Mouse (Mus musculus): Measurements from ENCODE around the gene Gpbp1. TPM values are rescaled to one million over a fixed set of nuclear protein-coding genes. Genes with fewer than 3 reads are reported as not detected.

The Gpbp1 gene
- polyA plus RNA-seq, 1 experiment from 2014 or later: 131 TPM

- 0 out of 2 replicates have a peak, but pooled peaks cover 7% of the 10 kb centered on the region for H3K27me3 ChIP-seq (ENCODE audit: control insufficient read depth, insufficient read depth, low read length)
- peak overlapping the region; percentile 96 for H3K27ac ChIP-seq (replicated peaks; ENCODE audit: low read depth, low read length)
- no peaks in the 10 kb centered on the region for H3K9me3 ChIP-seq (ENCODE audit: control insufficient read depth, low read length)
- peak; percentile 63 for DNase-seq (ENCODE audit: low spot score)
- peak overlapping the region; percentile 73 for H3K4me2 ChIP-seq (ENCODE audit: low read depth, severe bottlenecking)
- WGBS: under 1% methylated on average over 68 of the region's 98 CpGs
- H3K36me3 ChIP-seq (ENCODE audit: control insufficient read depth, insufficient read depth, low read length): no peaks in the 10 kb centered on the region
- peak overlapping the region; percentile 91 for H3K4me3 ChIP-seq (ENCODE audit: low read depth, low read length)
- H3K9ac ChIP-seq (ENCODE audit: low read length): peak overlapping the region; percentile 86
- 0 out of 2 replicates have a peak, but pooled peaks cover 8% of the 10 kb centered on the region for H3K4me1 ChIP-seq (ENCODE audit: control insufficient read depth, insufficient read depth, low read length)
- peak; percentile 9; the same call in 1 of the 2 replicates for ATAC-seq (ENCODE audit: insufficient number of reproducible peaks, low FRiP score, low TSS enrichment, low read depth)
Observed at GRCm38 (mm10) chr13:111488651-111489501, 1.0 kb downstream of the Gpbp1 start.

GRCm38 (mm10) chr13:111477695-111478094, 12.2 kb downstream of the Gpbp1 start:
- Histone ChIP-seq H3K4me3 (ENCODE audit: low read depth, low read length) (no peak overlapping the region), H3K36me3 (ENCODE audit: control insufficient read depth, insufficient read depth, low read length) (no peaks in the 10 kb centered on the region)
- 78% methylated on average over 2 of the region's 2 CpGs for WGBS

GRCm38 (mm10) chr13:111470562-111471237, 19.2 kb downstream of the Gpbp1 start:
- H3K27me3 ChIP-seq (ENCODE audit: control insufficient read depth, insufficient read depth, low read length): no peaks in the 10 kb centered on the region
- 89% methylated on average over 3 of the region's 3 CpGs for whole genome bisulfite sequencing
- no peak overlapping the region for H3K4me3 ChIP-seq (ENCODE audit: low read depth, low read length)
- H3K4me1 ChIP-seq (ENCODE audit: control insufficient read depth, insufficient read depth, low read length): no peaks in the 10 kb centered on the region
- no peak overlapping the region for H3K4me2 ChIP-seq (ENCODE audit: low read depth, severe bottlenecking)
- H3K9me3 ChIP-seq (ENCODE audit: control insufficient read depth, low read length): no peaks in the 10 kb centered on the region
- no peak overlapping the region for H3K9ac ChIP-seq (ENCODE audit: low read length)
- H3K27ac ChIP-seq (replicated peaks; ENCODE audit: low read depth, low read length): no peak overlapping the region
- no peak for ATAC-seq (ENCODE audit: insufficient number of reproducible peaks, low FRiP score, low TSS enrichment, low read depth)
- DNase-seq (ENCODE audit: low spot score): no peak
- 0 out of 2 replicates have a peak, but pooled peaks cover 2% of the 10 kb centered on the region for H3K36me3 ChIP-seq (ENCODE audit: control insufficient read depth, insufficient read depth, low read length)

More at GRCm38 (mm10) chr13:111477695-111478094, 12.2 kb downstream of the Gpbp1 start:
- Histone ChIP-seq H3K27me3 (ENCODE audit: control insufficient read depth, insufficient read depth, low read length) (no peaks in the 10 kb centered on the region), H3K4me1 (ENCODE audit: control insufficient read depth, insufficient read depth, low read length) (no peaks in the 10 kb centered on the region), H3K9ac (ENCODE audit: low read length) (no peak overlapping the region), H3K9me3 (ENCODE audit: control insufficient read depth, low read length) (no peaks in the 10 kb centered on the region), H3K4me2 (ENCODE audit: low read depth, severe bottlenecking) (no peak overlapping the region), H3K27ac (replicated peaks; ENCODE audit: low read depth, low read length) (no peak overlapping the region)
- no peak for ATAC-seq (ENCODE audit: insufficient number of reproducible peaks, low FRiP score, low TSS enrichment, low read depth)
- no peak for DNase-seq (ENCODE audit: low spot score)

- H3K36me3 ChIP-seq (ENCODE audit: control insufficient read depth, insufficient read depth, low read length): peaks cover 2% of the 10 kb centered on the region; the same call in 1 of the 2 replicates
Observed at GRCm38 (mm10) chr13:111467350-111467749, 22.6 kb downstream of the Gpbp1 start.

GRCm38 (mm10) chr13:111461424-111461823, 28.5 kb downstream of the Gpbp1 start:
- Histone ChIP-seq H3K27ac (replicated peaks; ENCODE audit: low read depth, low read length) (no peak overlapping the region), H3K4me1 (ENCODE audit: control insufficient read depth, insufficient read depth, low read length) (no peaks in the 10 kb centered on the region), H3K27me3 (ENCODE audit: control insufficient read depth, insufficient read depth, low read length) (no peaks in the 10 kb centered on the region), H3K4me3 (ENCODE audit: low read depth, low read length) (no peak overlapping the region), H3K36me3 (ENCODE audit: control insufficient read depth, insufficient read depth, low read length) (peaks cover 2% of the 10 kb centered on the region; the same call in 1 of the 2 replicates), H3K9me3 (ENCODE audit: control insufficient read depth, low read length) (no peaks in the 10 kb centered on the region), H3K4me2 (ENCODE audit: low read depth, severe bottlenecking) (no peak overlapping the region), H3K9ac (ENCODE audit: low read length) (no peak overlapping the region)
- WGBS: 26% methylated on average over 1 of the region's 1 CpGs
- ATAC-seq (ENCODE audit: insufficient number of reproducible peaks, low FRiP score, low TSS enrichment, low read depth) (no peak), DNase-seq (ENCODE audit: low spot score) (no peak)

More at GRCm38 (mm10) chr13:111467350-111467749, 22.6 kb downstream of the Gpbp1 start:
- Histone ChIP-seq H3K27me3 (ENCODE audit: control insufficient read depth, insufficient read depth, low read length) (no peaks in the 10 kb centered on the region), H3K9ac (ENCODE audit: low read length) (no peak overlapping the region), H3K4me1 (ENCODE audit: control insufficient read depth, insufficient read depth, low read length) (no peaks in the 10 kb centered on the region), H3K4me2 (ENCODE audit: low read depth, severe bottlenecking) (no peak overlapping the region), H3K4me3 (ENCODE audit: low read depth, low read length) (no peak overlapping the region), H3K27ac (replicated peaks; ENCODE audit: low read depth, low read length) (no peak overlapping the region), H3K9me3 (ENCODE audit: control insufficient read depth, low read length) (no peaks in the 10 kb centered on the region)
- WGBS: 96% methylated on average over 3 of the region's 3 CpGs
- no peak for ATAC-seq (ENCODE audit: insufficient number of reproducible peaks, low FRiP score, low TSS enrichment, low read depth)
- DNase-seq (ENCODE audit: low spot score): no peak

GRCm38 (mm10) chr13:111456790-111457189, 33.1 kb downstream of the Gpbp1 start:
- Histone ChIP-seq H3K36me3 (ENCODE audit: control insufficient read depth, insufficient read depth, low read length) (no peaks in the 10 kb centered on the region), H3K4me2 (ENCODE audit: low read depth, severe bottlenecking) (no peak overlapping the region), H3K9ac (ENCODE audit: low read length) (no peak overlapping the region), H3K4me3 (ENCODE audit: low read depth, low read length) (no peak overlapping the region), H3K9me3 (ENCODE audit: control insufficient read depth, low read length) (no peaks in the 10 kb centered on the region), H3K4me1 (ENCODE audit: control insufficient read depth, insufficient read depth, low read length) (no peaks in the 10 kb centered on the region), H3K27ac (replicated peaks; ENCODE audit: low read depth, low read length) (no peak overlapping the region), H3K27me3 (ENCODE audit: control insufficient read depth, insufficient read depth, low read length) (no peaks in the 10 kb centered on the region)
- ATAC-seq (ENCODE audit: insufficient number of reproducible peaks, low FRiP score, low TSS enrichment, low read depth): no peak
- WGBS: 65% methylated on average over 2 of the region's 2 CpGs
- DNase-seq (ENCODE audit: low spot score): no peak

GRCm38 (mm10) chr13:111444325-111444724, 45.6 kb downstream of the Gpbp1 start:
- no peak for ATAC-seq (ENCODE audit: insufficient number of reproducible peaks, low FRiP score, low TSS enrichment, low read depth)
- Histone ChIP-seq H3K4me1 (ENCODE audit: control insufficient read depth, insufficient read depth, low read length) (no peaks in the 10 kb centered on the region), H3K4me3 (ENCODE audit: low read depth, low read length) (no peak overlapping the region), H3K4me2 (ENCODE audit: low read depth, severe bottlenecking) (no peak overlapping the region), H3K9ac (ENCODE audit: low read length) (no peak overlapping the region), H3K27me3 (ENCODE audit: control insufficient read depth, insufficient read depth, low read length) (no peaks in the 10 kb centered on the region), H3K36me3 (ENCODE audit: control insufficient read depth, insufficient read depth, low read length) (no peaks in the 10 kb centered on the region), H3K9me3 (ENCODE audit: control insufficient read depth, low read length) (no peaks in the 10 kb centered on the region), H3K27ac (replicated peaks; ENCODE audit: low read depth, low read length) (no peak overlapping the region)
- DNase-seq (ENCODE audit: low spot score): no peak

GRCm38 (mm10) chr13:111431174-111431573, 58.7 kb downstream of the Gpbp1 start:
- no peak overlapping the region for H3K4me2 ChIP-seq (ENCODE audit: low read depth, severe bottlenecking)
- H3K9me3 ChIP-seq (ENCODE audit: control insufficient read depth, low read length): no peaks in the 10 kb centered on the region
- H3K4me1 ChIP-seq (ENCODE audit: control insufficient read depth, insufficient read depth, low read length): no peaks in the 10 kb centered on the region
- no peak overlapping the region for H3K9ac ChIP-seq (ENCODE audit: low read length)
- peaks cover 9% of the 10 kb centered on the region for H3K36me3 ChIP-seq (ENCODE audit: control insufficient read depth, insufficient read depth, low read length)
- no peak for DNase-seq (ENCODE audit: low spot score)
- no peak overlapping the region for H3K27ac ChIP-seq (replicated peaks; ENCODE audit: low read depth, low read length)
- ATAC-seq (ENCODE audit: insufficient number of reproducible peaks, low FRiP score, low TSS enrichment, low read depth): no peak
- no peak overlapping the region for H3K4me3 ChIP-seq (ENCODE audit: low read depth, low read length)
- H3K27me3 ChIP-seq (ENCODE audit: control insufficient read depth, insufficient read depth, low read length): no peaks in the 10 kb centered on the region
- 93% methylated on average over 1 of the region's 1 CpGs for WGBS

Data from limb, embryonic 11.5 days (tissue).